Mouse (Mus musculus): ENCODE measurements around the gene Tmem220.

DNA sequence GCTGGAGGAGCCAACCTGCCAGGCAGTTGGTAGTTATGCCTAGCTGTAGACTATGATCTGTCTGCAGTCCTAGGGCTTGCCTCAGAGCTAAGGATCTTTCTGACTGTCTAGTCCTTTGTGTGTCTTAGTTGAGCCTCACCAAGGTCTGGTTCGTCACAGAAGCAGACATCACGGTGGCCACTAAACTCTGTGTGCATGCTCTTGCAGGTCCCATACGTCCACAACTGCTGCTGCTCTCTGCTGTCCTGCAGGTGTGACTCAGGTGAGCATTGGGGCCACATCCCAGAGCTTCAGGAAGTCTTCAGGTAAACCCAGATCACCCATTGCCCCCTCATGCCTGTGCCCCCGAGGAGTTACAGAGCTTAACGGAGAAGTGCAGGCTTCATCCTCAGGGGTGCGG, 53.9 kb downstream of the Tmem220 start:
- no peak for TF ChIP-seq EP300 (IDR thresholded peaks at IDR 0.05; ENCODE audit: low read depth)
- no peak for TF ChIP-seq CTCF (IDR thresholded peaks at IDR 0.05; ENCODE audit: low read depth)

Measured in liver, postnatal 0 days (tissue).